Mouse (Mus musculus) testis, adult 2 months (tissue): ENCODE data around the gene Reps2.

Source experiments
- CTCF ChIP-seq: fragments of 200-500 bp; IDR thresholded peaks from 2 replicates; pipeline ENCODE4 v1.5.1; 2012; ENCODE audit warnings: low read depth, mild to moderate bottlenecking, inconsistent platforms, low read length, moderate library complexity; ENCODE audit not compliant: control insufficient read depth, insufficient read depth, insufficient replicate concordance
- POLR2A ChIP-seq: fragments of 200-500 bp; IDR thresholded peaks from 2 replicates; pipeline ENCODE4 v1.6.1; 2012; ENCODE audit warnings: low read depth, mild to moderate bottlenecking, inconsistent platforms, low read length, moderate library complexity; ENCODE audit not compliant: control insufficient read depth

GRCm38 (mm10) chrX:162643091-162643788, at the start of gene Reps2:
- TF ChIP-seq POLR2A: no peak
- no peak for TF ChIP-seq CTCF
